Comparison of ENCODE assay signal across 27 mouse cellular contexts in the genomic region with DNA sequence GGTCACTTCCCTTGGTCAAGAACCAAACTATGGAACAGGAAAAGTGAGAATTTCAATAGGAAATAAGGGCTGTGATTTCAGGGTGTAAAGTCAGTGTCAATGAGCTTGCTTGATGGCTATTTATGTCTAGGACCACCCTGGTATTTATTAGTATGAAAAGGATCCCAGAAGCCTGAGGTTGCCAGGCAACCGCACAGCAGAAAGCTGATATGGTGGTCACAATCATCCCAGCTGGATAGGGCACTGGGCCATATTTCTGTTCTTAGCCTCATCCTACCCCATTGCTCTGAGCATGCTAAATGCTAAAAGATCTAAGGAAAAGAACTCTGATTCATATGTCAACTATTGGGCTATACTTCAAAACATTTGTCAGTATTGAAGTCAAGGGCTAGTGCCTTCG. TPM values are rescaled to one million over a fixed set of nuclear protein-coding genes. Genes with fewer than 3 reads are reported as not detected.
"Had no signal": no experiment of that assay in that cellular context is flagged by ENCODE, and none has a peak within 500 bp of the region (broad histone marks: within the 10 kb centered on the region; RNA-seq: fewer than 3 reads in every experiment).

No protein-coding gene starts in this region.

- H3K27me3 ChIP-seq: limb, embryonic 12.5 days; liver, embryonic 12.5 days; liver, embryonic 15.5 days; lung, embryonic 15.5 days; megakaryocyte, embryonic 14.5 days; midbrain, embryonic 13.5 days; neural tube, embryonic 12.5 days; neural tube, embryonic 15.5 days; stomach, embryonic 15.5 days had no signal

- H3K4me1 ChIP-seq: limb, embryonic 12.5 days; liver, embryonic 12.5 days; liver, embryonic 15.5 days; lung, embryonic 15.5 days; megakaryocyte, embryonic 14.5 days; midbrain, embryonic 13.5 days; neural tube, embryonic 12.5 days; neural tube, embryonic 15.5 days had no signal

- DNase-seq: kidney, adult 9 months; kidney, postnatal 14 days; kidney, postnatal 4 days; liver; lung, adult 18-20 months; lung, postnatal 10 days; lung, postnatal 36 days; right cerebral cortex, adult 18-20 months; right cerebral cortex, postnatal 14 days; right cerebral cortex, postnatal 4 days; spleen, adult 18-20 months; thymus, postnatal 25 days had no signal

- H3K27ac ChIP-seq: limb, embryonic 12.5 days; liver, embryonic 12.5 days; liver, embryonic 15.5 days; lung, embryonic 15.5 days; midbrain, embryonic 10.5 days; midbrain, embryonic 13.5 days; neural tube, embryonic 12.5 days; neural tube, embryonic 15.5 days; stomach, embryonic 15.5 days had no signal

- H3K4me2 ChIP-seq: limb, embryonic 12.5 days; liver, embryonic 12.5 days; liver, embryonic 15.5 days; lung, embryonic 15.5 days; midbrain, embryonic 13.5 days; neural tube, embryonic 12.5 days; neural tube, embryonic 15.5 days; stomach, embryonic 15.5 days had no signal

- H3K9ac ChIP-seq: limb, embryonic 12.5 days; liver, embryonic 12.5 days; liver, embryonic 15.5 days; lung, embryonic 15.5 days; midbrain, embryonic 13.5 days; neural tube, embryonic 12.5 days; neural tube, embryonic 15.5 days; stomach, embryonic 15.5 days had no signal

- H3K9me3 ChIP-seq: limb, embryonic 12.5 days; liver, embryonic 12.5 days; liver, embryonic 15.5 days; lung, embryonic 15.5 days; midbrain, embryonic 10.5 days; midbrain, embryonic 13.5 days; neural tube, embryonic 12.5 days; neural tube, embryonic 15.5 days; stomach, embryonic 15.5 days had no signal

- ATAC-seq: liver, embryonic 12.5 days; midbrain, embryonic 13.5 days had no signal

- H3K4me3 ChIP-seq: limb, embryonic 12.5 days; liver, embryonic 12.5 days; liver, embryonic 15.5 days; lung, embryonic 15.5 days; megakaryocyte, embryonic 14.5 days; midbrain, embryonic 10.5 days; midbrain, embryonic 13.5 days; neural tube, embryonic 12.5 days; neural tube, embryonic 15.5 days; stomach, embryonic 15.5 days had no signal

- H3K36me3 ChIP-seq: liver, embryonic 12.5 days; liver, embryonic 15.5 days; lung, embryonic 15.5 days; midbrain, embryonic 10.5 days; midbrain, embryonic 13.5 days; neural tube, embryonic 12.5 days; neural tube, embryonic 15.5 days; stomach, embryonic 15.5 days had no signal

RNA-seq across cellular contexts. Expression of a gene that starts 14.8 kb away (rescaled TPM):
- total RNA-seq: left cerebral cortex, adult 8-10 months; left cerebral cortex, postnatal 14 days had no signal
- polyA plus RNA-seq: liver, embryonic 15.5 days; neural tube, embryonic 12.5 days had no signal

RNA-seq across cellular contexts. Expression of a gene that starts 38.1 kb away (rescaled TPM):
- total RNA-seq: layer of hippocampus, adult 18-20 months; layer of hippocampus, postnatal 14 days; left cerebral cortex, postnatal 14 days had no signal
- polyA plus RNA-seq: liver, embryonic 12.5 days; liver, embryonic 15.5 days; midbrain, embryonic 10.5 days; midbrain, embryonic 13.5 days; neural tube, embryonic 12.5 days; neural tube, embryonic 15.5 days; thymus, postnatal 0 days had no signal
